Mouse (Mus musculus): ENCODE data around the gene Lmf1. TPM values are rescaled to one million over a fixed set of nuclear protein-coding genes. Genes with fewer than 3 reads are reported as not detected.

Gene Lmf1
- polyA plus RNA-seq, 1 experiment from 2014 or later = 16.3 TPM

DNA sequence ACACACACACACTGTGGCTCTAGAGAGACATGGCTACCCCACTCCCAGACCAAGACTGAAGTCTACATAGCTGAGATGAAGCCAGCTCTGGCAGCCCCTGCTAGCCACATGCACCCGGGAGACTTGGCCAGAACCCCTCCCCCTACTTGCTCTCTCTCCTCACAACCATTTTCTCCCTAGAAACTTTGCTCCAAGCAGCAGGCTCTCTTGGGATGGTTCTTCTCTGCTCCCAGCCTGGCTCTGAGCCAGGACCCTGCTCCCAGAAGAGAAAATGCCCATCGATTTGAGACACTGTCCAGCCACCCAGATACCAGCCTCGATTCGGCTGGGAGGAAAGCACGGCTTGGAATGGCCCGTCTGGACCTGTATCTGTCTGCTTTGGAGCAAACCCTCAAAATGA, 13.6 kb upstream of the Lmf1 start:
- 0 out of 2 replicates have a peak, but pooled peaks cover 1% of the 10 kb centered on the region for H3K4me1 ChIP-seq (replicated peaks; ENCODE audit: control insufficient read depth, insufficient read depth)
- WGBS = 27% methylated on average over 6 of the region's 6 CpGs
- TF ChIP-seq EP300 (optimal IDR thresholded peaks at IDR 0.05) = no peak
- no peak for TF ChIP-seq CTCF (IDR thresholded peaks at IDR 0.05; ENCODE audit: low read depth)
- no peaks in the 10 kb centered on the region for H3K9me3 ChIP-seq (ENCODE audit: control insufficient read depth, low read length)
- ATAC-seq (ENCODE audit: low FRiP score, low TSS enrichment) (peak; percentile 31; the same call in 1 of the 2 replicates), DNase-seq (ENCODE audit: low spot score) (no peak)
- no peak overlapping the region for H3K4me3 ChIP-seq (ENCODE audit: low read depth, low read length)
- H3K36me3 ChIP-seq (ENCODE audit: control insufficient read depth, insufficient read depth, low read length) = no peaks in the 10 kb centered on the region
- H3K4me2 ChIP-seq (replicated peaks; ENCODE audit: low read depth) = no peak overlapping the region
- H3K27me3 ChIP-seq (ENCODE audit: control insufficient read depth, insufficient read depth, low read length) = no peaks in the 10 kb centered on the region; the same call in 1 of the 2 replicates
- no peak overlapping the region for H3K9ac ChIP-seq (ENCODE audit: low read length)
- H3K27ac ChIP-seq (replicated peaks) = no peak overlapping the region; the same call in 1 of the 2 replicates

GRCm38 (mm10) chr17:25565860-25566600, 12.9 kb upstream of the Lmf1 start:
- no peaks in the 10 kb centered on the region for H3K9me3 ChIP-seq (ENCODE audit: control insufficient read depth, low read length)
- ATAC-seq (ENCODE audit: low FRiP score, low TSS enrichment) (no peak), DNase-seq (ENCODE audit: low spot score) (no peak)
- H3K27ac ChIP-seq (replicated peaks) = no peak overlapping the region
- H3K4me2 ChIP-seq (replicated peaks; ENCODE audit: low read depth) = no peak overlapping the region
- WGBS = 76% methylated on average over 17 of the region's 17 CpGs
- peaks cover 3% of the 10 kb centered on the region; the same call in 1 of the 2 replicates for H3K27me3 ChIP-seq (ENCODE audit: control insufficient read depth, insufficient read depth, low read length)
- H3K9ac ChIP-seq (ENCODE audit: low read length) = no peak overlapping the region
- H3K4me3 ChIP-seq (ENCODE audit: low read depth, low read length) = no peak overlapping the region
- H3K4me1 ChIP-seq (replicated peaks; ENCODE audit: control insufficient read depth, insufficient read depth) = 0 out of 2 replicates have a peak, but pooled peaks cover 3% of the 10 kb centered on the region
- TF ChIP-seq CTCF (IDR thresholded peaks at IDR 0.05; ENCODE audit: low read depth) = no peak
- no peak for TF ChIP-seq EP300 (optimal IDR thresholded peaks at IDR 0.05)
- no peaks in the 10 kb centered on the region for H3K36me3 ChIP-seq (ENCODE audit: control insufficient read depth, insufficient read depth, low read length)

DNA sequence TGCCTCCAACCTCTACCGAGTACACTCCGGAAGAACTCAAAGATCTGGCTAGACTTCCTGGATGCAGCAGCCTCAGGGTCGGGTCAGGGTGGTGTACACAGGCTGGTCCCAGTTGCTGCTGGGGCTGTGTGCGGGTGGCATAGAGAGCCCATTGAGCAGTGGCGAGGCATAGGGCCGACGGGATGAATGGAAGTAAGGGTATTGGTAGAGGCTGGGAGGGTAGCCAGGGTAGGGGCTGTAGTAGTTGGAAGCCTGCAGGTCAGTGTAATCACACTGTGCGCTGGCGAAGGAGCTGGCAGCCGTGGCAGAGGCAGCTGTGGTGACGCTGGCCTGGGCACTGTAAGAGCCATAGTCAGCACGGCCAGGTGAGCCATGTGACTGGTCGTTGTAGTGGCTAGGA, 11.6 kb upstream of the Lmf1 start:
- Histone ChIP-seq H3K4me2 (replicated peaks; ENCODE audit: low read depth) (no peak overlapping the region), H3K9me3 (ENCODE audit: control insufficient read depth, low read length) (no peaks in the 10 kb centered on the region), H3K36me3 (ENCODE audit: control insufficient read depth, insufficient read depth, low read length) (no peaks in the 10 kb centered on the region), H3K4me1 (replicated peaks; ENCODE audit: control insufficient read depth, insufficient read depth) (0 out of 2 replicates have a peak, but pooled peaks cover 3% of the 10 kb centered on the region), H3K27me3 (ENCODE audit: control insufficient read depth, insufficient read depth, low read length) (peaks cover 3% of the 10 kb centered on the region; the same call in 1 of the 2 replicates), H3K27ac (replicated peaks) (no peak overlapping the region), H3K9ac (ENCODE audit: low read length) (no peak overlapping the region), H3K4me3 (ENCODE audit: low read depth, low read length) (no peak overlapping the region)
- WGBS = 84% methylated on average over 13 of the region's 13 CpGs
- no peak for DNase-seq (ENCODE audit: low spot score)
- ATAC-seq (ENCODE audit: low FRiP score, low TSS enrichment) = no peak; the same call in 1 of the 2 replicates
- no peak for TF ChIP-seq CTCF (IDR thresholded peaks at IDR 0.05; ENCODE audit: low read depth)
- TF ChIP-seq EP300 (optimal IDR thresholded peaks at IDR 0.05) = no peak

- Histone ChIP-seq H3K9me3 (ENCODE audit: control insufficient read depth, low read length) (no peaks in the 10 kb centered on the region), H3K27ac (replicated peaks) (no peak overlapping the region), H3K4me2 (replicated peaks; ENCODE audit: low read depth) (no peak overlapping the region), H3K4me3 (ENCODE audit: low read depth, low read length) (no peak overlapping the region), H3K4me1 (replicated peaks; ENCODE audit: control insufficient read depth, insufficient read depth) (0 out of 2 replicates have a peak, but pooled peaks cover 3% of the 10 kb centered on the region), H3K9ac (ENCODE audit: low read length) (no peak overlapping the region), H3K36me3 (ENCODE audit: control insufficient read depth, insufficient read depth, low read length) (no peaks in the 10 kb centered on the region), H3K27me3 (ENCODE audit: control insufficient read depth, insufficient read depth, low read length) (peaks cover 3% of the 10 kb centered on the region; the same call in 1 of the 2 replicates)
- WGBS = 24% methylated on average over 14 of the region's 14 CpGs
- ATAC-seq (ENCODE audit: low FRiP score, low TSS enrichment) (no peak), DNase-seq (ENCODE audit: low spot score) (peak; percentile 72)
- TF ChIP-seq CTCF (IDR thresholded peaks at IDR 0.05; ENCODE audit: low read depth) (peak; percentile 91), EP300 (optimal IDR thresholded peaks at IDR 0.05) (no peak)
These were observed 11.1 kb upstream of the Lmf1 start for GRCm38 (mm10) chr17:25567745-25568144.

DNA sequence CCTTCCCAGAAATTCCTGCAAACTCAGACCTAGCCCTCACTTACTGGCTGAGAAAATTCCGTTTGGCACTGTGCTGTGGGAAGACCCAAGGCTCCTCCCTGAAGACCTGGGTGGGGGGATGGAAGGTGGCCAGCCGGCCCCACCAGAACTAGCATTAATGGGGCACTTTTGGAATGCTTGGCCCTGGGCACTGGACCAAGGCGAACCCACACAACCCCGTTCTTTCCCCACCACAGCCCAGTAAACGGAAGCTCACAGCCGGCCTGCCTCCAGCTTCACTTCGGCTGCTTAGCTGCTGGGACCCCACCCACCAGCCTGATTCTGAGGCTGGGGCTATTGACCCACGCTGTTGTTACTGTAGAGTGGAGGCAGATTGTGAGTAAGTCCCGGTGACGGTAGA, 10.7 kb upstream of the Lmf1 start:
- Histone ChIP-seq H3K4me2 (replicated peaks; ENCODE audit: low read depth) (no peak overlapping the region), H3K9me3 (ENCODE audit: control insufficient read depth, low read length) (no peaks in the 10 kb centered on the region), H3K4me1 (replicated peaks; ENCODE audit: control insufficient read depth, insufficient read depth) (0 out of 2 replicates have a peak, but pooled peaks cover 3% of the 10 kb centered on the region), H3K27ac (replicated peaks) (no peak overlapping the region), H3K27me3 (ENCODE audit: control insufficient read depth, insufficient read depth, low read length) (peaks cover 3% of the 10 kb centered on the region; the same call in 1 of the 2 replicates), H3K4me3 (ENCODE audit: low read depth, low read length) (no peak overlapping the region), H3K9ac (ENCODE audit: low read length) (no peak overlapping the region), H3K36me3 (ENCODE audit: control insufficient read depth, insufficient read depth, low read length) (no peaks in the 10 kb centered on the region)
- DNase-seq (ENCODE audit: low spot score) = no peak
- TF ChIP-seq CTCF (IDR thresholded peaks at IDR 0.05; ENCODE audit: low read depth) (no peak), EP300 (optimal IDR thresholded peaks at IDR 0.05) (no peak)
- no peak for ATAC-seq (ENCODE audit: low FRiP score, low TSS enrichment)
- WGBS = 38% methylated on average over 10 of the region's 10 CpGs

- DNase-seq (ENCODE audit: low spot score) (no peak), ATAC-seq (ENCODE audit: low FRiP score, low TSS enrichment) (no peak)
- no peak overlapping the region for H3K9ac ChIP-seq (ENCODE audit: low read length)
- 0 out of 2 replicates have a peak overlapping the region, but pooled peaks have one; percentile 8 for H3K4me2 ChIP-seq (replicated peaks; ENCODE audit: low read depth)
- no peaks in the 10 kb centered on the region for H3K9me3 ChIP-seq (ENCODE audit: control insufficient read depth, low read length)
- 0 out of 2 replicates have a peak, but pooled peaks cover 3% of the 10 kb centered on the region for H3K4me1 ChIP-seq (replicated peaks; ENCODE audit: control insufficient read depth, insufficient read depth)
- H3K36me3 ChIP-seq (ENCODE audit: control insufficient read depth, insufficient read depth, low read length) = no peaks in the 10 kb centered on the region
- peaks cover 3% of the 10 kb centered on the region; the same call in 1 of the 2 replicates for H3K27me3 ChIP-seq (ENCODE audit: control insufficient read depth, insufficient read depth, low read length)
- TF ChIP-seq CTCF (IDR thresholded peaks at IDR 0.05; ENCODE audit: low read depth) (no peak), EP300 (optimal IDR thresholded peaks at IDR 0.05) (no peak)
- H3K27ac ChIP-seq (replicated peaks) = no peak overlapping the region
- 83% methylated on average over 11 of the region's 11 CpGs for WGBS
- no peak overlapping the region for H3K4me3 ChIP-seq (ENCODE audit: low read depth, low read length)
These were observed 10.0 kb upstream of the Lmf1 start for GRCm38 (mm10) chr17:25568880-25569279.

Measured in stomach, postnatal 0 days (tissue).